Mouse (Mus musculus) bone marrow, adult 2 months (tissue): ENCODE measurements around the gene Cpeb1.
A peak's percentile ranks its signal among the peaks of the same experiment; 100 is the strongest.

Experiments used
- CTCF ChIP-seq: fragments of 200-500 bp; IDR thresholded peaks from 2 replicates; pipeline ENCODE4 v1.5.1; 2011; ENCODE audit warnings: low read length, control low read depth; ENCODE audit not compliant: control insufficient read depth, insufficient read depth
- POLR2A ChIP-seq: fragments of 200-500 bp; IDR thresholded peaks from 2 replicates; pipeline ENCODE4 v1.6.1; 2011; ENCODE audit warnings: low read depth, mild to moderate bottlenecking, control low read depth, low read length, borderline replicate concordance; ENCODE audit not compliant: control insufficient read depth

GRCm38 (mm10) chr7:81344544-81345446 lies 110.5 kb downstream of the Cpeb1 start, which contains the start of gene Rps17:
- TF ChIP-seq CTCF, result peak; percentile 91
- peak; percentile 76; the same call in 1 of the 2 replicates for TF ChIP-seq POLR2A
